Mouse (Mus musculus) urinary bladder, postnatal 10 days (tissue): ENCODE data around the gene Fam222a.

ENCODE experiments used
- DNase-seq: peaks from one replicate; pipeline ENCODE4 v3.0.0; 2022; ENCODE audit warnings: low spot score

Gene Fam222a

GRCm38 (mm10) chr5:114560533-114560936 is 7.3 kb upstream of the Fam222a start:
- DNase-seq = no peak

DNA sequence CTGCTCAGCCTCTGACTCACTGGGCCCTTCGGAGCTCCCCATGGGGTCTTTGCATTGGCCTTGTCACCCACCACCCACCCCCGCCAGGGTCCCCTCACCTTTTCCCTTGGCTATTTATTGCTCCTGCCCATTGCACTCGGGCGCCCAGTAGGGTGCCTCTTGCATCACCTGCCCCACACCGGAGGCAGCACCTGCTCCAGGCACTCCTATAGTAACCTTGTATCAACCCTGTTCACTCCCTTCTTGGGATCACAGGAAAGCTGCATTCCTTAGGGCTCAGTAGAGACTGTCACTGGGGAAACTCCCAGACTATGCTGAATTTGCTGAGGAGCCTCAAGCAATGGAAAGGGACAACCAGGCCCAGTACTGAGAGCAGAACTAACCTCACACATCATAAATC is 6.9 kb upstream of the Fam222a start:
- no peak for DNase-seq

- DNase-seq = no peak
Measured at GRCm38 (mm10) chr5:114563994-114564393, 3.8 kb upstream of the Fam222a start.

DNA sequence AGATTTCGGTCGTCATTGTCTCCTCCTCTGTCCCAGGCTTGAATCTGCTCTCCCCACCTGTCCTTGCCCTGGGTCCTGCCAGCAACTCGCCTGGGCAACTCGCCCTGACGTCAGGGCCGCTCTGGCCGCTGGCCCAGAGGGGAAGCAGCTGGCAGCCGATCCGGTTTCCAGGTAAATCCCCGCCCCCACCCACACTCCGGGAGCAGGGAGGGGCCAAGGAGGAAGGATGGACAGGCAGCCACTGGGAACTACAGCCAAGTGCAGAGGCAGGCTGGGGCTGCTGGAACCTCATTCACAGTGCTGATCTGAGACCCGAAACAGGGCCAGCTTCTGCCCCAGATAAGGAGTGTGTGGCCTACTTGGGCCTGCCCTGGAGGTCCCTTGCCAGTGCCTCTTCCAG is 2.5 kb upstream of the Fam222a start:
- peak; percentile 28 for DNase-seq

GRCm38 (mm10) chr5:114565751-114566150 is 2.1 kb upstream of the Fam222a start:
- no peak for DNase-seq

- no peak for DNase-seq
Measured at GRCm38 (mm10) chr5:114566461-114566860, 1.4 kb upstream of the Fam222a start.

- peak; percentile 84 for DNase-seq
Measured at GRCm38 (mm10) chr5:114567075-114567517, 720 bp upstream of the Fam222a start.

DNA sequence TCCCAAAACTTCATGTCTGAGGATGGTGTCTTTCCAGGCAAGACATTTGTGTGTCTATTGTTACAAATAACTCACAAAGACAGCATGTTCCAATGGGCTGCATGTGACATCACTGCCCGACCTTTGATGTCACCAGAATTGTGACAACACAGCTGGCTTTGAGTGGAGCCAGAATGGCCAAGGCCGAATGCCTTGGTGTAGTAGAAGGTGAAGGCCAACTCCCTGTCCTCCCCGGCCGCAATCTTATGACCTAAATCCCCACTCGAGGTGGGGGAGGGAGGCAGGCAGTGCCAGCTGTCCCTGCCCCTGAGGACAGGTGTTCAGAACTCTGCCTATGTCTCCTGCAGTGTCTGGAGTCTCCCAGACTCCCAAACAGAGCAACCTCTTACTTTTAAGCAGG is 1.0 kb downstream of the Fam222a start:
- no peak for DNase-seq

DNA sequence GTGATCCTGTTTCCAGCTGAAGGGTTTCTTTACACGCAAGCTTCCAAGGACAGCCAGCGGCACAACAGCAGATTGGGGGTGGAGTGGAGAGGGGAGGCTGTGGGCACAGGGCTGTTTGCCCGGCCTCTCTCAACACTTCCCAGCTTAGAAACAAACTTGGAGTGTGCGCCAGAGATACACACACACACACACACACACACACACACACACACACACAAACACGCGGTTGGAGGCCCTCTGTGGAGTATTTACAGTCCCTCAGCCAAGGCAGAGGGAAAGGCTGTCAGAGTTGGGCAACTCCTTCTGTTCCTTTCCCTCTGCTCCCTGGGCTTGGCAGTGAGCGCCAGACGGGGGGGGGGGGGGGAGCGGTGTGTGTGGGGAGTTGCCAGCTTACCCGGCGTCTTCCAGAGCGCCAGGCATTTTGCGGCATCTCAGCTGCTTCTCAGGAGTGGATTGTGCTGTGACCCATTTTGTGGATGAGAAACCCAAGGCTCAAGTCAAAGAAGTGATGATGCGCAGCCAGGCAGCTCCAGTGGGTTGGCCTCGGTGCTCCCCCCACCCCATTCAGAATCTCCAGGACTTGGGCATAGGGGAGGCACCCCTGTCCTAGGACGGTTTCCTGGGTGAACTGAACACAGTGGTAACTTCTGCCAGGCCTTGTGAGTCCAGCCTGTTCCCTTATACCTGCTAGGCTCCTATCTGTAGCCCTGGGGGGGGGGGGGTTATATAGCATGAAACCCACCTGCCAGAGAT is 2.3 kb downstream of the Fam222a start:
- no peak for DNase-seq

DNA sequence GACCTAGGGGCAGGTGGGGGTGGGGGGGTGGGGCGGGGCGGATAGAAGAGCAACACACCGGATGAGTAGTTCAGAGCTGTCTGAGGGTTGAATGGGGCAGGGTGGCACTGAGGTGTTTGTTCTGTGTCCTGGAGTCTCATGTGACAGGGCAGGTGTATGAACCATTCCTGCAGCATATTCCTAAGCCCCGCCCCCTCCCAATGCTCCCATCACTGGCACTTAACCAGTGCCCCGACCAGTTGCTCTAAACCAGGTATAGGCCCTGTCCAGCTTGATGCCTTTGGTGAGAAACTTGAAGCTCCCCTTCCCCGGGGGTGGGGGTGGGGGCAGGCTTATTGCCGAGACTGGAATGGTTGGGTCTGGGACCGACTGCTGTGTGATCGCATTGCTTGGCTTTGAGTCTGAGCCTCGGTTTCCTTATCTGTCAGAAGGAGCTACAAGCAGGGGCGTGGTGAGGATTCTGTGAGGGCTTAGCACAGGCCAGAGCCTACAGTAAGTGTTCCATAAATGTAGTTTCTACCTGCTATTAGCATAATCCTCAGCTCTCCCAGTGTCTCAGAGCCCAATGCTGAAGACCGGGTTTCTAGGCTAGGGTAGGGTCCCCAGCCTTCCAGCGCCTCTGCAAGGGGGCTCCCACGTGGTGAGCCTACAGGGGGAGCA is 3.1 kb downstream of the Fam222a start:
- no peak for DNase-seq

DNA sequence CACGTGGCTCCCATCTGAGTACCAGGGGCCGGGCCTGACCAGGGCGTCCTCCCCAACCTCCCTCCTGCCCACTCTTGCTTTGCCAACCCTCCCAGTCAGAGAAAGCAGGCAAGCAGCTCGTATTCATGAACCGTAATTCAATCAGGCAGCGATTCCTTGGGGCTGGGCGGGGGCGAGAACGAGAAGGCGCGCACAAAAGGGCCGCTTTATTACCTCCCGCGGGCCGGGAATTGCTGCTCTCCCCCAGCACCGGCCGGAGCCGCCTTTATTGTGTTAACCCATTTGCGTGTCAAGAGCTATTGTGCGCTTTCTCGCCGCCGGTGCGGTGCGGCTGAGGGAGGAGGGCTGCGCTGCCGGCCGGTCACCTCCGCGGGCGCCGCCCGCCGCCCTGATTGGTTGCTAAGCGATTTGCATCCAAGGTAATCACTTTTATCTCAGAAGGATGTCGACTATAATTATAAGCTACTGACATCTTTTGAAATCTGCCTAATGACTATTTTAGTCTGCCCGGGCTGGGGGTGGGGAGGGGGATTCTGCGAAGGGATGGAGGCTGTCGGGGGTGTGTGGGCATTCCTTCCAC is 3.7 kb downstream of the Fam222a start:
- no peak for DNase-seq

- DNase-seq = no peak
Measured at GRCm38 (mm10) chr5:114572997-114573396, 5.2 kb downstream of the Fam222a start.

DNA sequence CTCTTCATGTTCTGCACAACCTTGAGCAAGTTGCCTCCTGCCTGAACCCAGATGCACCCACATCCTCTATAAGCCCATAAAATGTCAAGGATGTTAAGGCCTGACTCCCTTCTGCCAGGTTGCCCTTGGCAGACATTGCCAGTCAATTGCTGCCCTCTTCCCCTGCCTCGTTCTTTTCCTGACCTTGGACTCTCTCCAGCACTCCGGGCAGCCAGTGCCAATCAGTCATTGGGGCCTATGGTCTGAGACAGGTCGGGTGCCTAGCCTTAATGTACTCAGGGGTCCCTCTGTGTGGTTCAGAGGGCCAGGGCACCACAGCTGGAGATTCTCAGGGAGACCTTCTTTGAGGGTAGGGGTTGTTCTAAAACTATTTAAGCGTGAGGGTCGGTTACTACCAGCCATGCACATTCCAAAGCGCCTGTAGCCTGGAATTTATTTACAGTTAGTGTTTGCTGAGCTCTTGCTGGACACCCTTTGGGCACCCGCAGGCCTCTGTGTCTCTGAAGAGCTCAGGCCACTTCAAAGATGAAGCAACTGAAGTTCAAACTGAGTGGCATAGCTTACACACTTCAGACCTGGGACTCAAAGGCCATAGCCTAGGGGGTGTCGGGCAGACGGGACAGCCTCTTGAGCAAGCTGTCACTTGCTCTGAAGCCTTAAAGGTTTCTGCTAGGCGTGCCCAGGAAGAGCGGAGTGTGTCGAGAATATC is 6.3 kb downstream of the Fam222a start:
- DNase-seq = no peak

DNA sequence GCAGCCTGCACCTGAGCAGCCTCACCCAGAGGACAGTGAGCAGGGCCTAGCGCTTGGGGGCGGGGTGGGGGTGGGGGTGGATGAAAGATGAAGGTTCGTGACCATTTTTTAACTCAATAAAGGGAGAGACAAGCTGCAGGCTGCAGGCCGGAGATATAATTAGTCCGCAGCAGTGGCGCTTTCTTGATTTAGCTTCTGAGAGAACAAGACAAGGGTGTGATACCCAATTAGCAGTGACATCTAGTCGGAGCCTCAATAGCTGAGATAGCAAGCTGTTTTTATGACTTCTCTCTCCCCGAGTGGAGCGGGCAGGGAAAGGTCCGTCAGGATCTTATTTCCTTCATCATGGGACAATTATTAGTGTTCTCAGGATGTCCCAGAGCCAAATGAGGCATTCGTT is 7.2 kb downstream of the Fam222a start:
- DNase-seq = no peak

DNA sequence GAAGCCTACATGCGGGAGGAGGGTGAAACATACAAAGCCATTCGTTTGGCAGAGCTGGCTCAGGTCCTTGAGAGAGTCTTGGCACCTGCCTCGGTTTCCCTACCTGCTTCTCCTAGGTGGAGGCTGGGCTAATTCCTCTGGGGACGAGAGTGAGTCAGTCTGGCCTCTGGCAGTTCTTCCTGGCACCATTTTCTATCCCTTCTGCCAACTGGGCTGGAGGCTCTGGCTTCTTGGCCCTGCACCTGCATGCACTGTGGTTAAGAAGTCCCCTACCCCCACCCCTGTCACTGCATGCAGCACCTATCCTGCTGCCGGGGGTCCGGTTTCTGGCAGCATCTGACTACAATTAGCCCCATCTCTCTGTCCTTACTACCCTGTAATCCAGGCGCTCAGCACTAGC is 7.7 kb downstream of the Fam222a start:
- no peak for DNase-seq

DNA sequence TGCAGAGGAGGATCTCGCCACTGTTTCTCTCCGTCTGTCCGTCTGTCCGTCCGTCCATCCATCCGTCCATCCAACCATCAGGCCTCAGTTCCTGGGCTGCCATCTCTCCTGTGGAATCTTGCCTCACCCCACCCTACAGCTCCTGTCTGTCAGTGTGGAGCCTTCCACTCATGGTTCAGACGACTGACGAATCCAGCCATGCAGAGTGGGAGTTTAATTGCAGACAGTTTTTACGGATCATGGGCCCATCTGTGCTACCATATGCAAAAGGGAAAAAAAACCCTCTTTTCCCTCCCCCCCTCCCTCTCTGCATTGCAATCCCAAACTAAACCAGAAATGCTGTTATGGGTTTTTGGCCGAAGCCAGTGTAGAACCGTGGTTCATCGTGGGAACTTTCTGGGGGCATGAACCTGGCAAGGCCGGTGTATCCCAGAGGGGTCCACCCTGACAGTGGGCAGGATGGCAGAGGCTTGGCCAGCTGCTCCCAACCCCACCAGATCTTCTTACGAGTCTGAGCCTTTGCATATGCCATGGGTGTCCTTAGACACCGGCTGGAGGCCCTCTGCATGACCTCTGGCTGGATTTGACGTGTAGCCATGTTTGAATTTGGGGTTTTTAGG is 8.3 kb downstream of the Fam222a start:
- DNase-seq = no peak

- DNase-seq = no peak
Measured at GRCm38 (mm10) chr5:114578361-114578760, 10.5 kb downstream of the Fam222a start.

GRCm38 (mm10) chr5:114579714-114580357 is 12.0 kb downstream of the Fam222a start:
- no peak for DNase-seq

GRCm38 (mm10) chr5:114581486-114581885 is 13.7 kb downstream of the Fam222a start:
- no peak for DNase-seq

- DNase-seq = no peak
Measured at GRCm38 (mm10) chr5:114583046-114583445, 15.2 kb downstream of the Fam222a start.

GRCm38 (mm10) chr5:114583490-114584175 is 15.8 kb downstream of the Fam222a start:
- DNase-seq = no peak
